In genomic region chr14:54440538-54440937, GRCm38 (mm10) we compare ENCODE assay signal across 24 mouse cellular contexts.
"Had no signal": no experiment of that assay in that cellular context is flagged by ENCODE, and none has a peak within 500 bp of the region (broad histone marks: within the 10 kb centered on the region; RNA-seq: fewer than 3 reads in every experiment).

No protein-coding gene starts in this region.

- H3K36me3 ChIP-seq: neural tube, embryonic 15.5 days had no signal

- H3K27ac ChIP-seq: kidney, postnatal 0 days; layer of hippocampus, adult 2 months; limb, embryonic 10.5 days; limb, embryonic 13.5 days; liver, embryonic 12.5 days; liver, embryonic 15.5 days; lung, embryonic 15.5 days; midbrain, embryonic 12.5 days; neural tube, embryonic 12.5 days; neural tube, embryonic 15.5 days; stomach, postnatal 0 days had no signal

- H3K27me3 ChIP-seq: limb, embryonic 13.5 days; lung, embryonic 15.5 days; neural tube, embryonic 12.5 days; neural tube, embryonic 15.5 days had no signal

- H3K4me3 ChIP-seq: layer of hippocampus, adult 2 months; limb, embryonic 10.5 days; limb, embryonic 13.5 days; liver, embryonic 12.5 days; liver, embryonic 15.5 days; lung, embryonic 15.5 days; midbrain, embryonic 12.5 days; neural tube, embryonic 12.5 days; neural tube, embryonic 15.5 days had no signal

- H3K9ac ChIP-seq: limb, embryonic 13.5 days; liver, embryonic 12.5 days; liver, embryonic 15.5 days; lung, embryonic 15.5 days; midbrain, embryonic 12.5 days; neural tube, embryonic 12.5 days; neural tube, embryonic 15.5 days had no signal

- H3K4me1 ChIP-seq: midbrain, embryonic 12.5 days; neural tube, embryonic 12.5 days; neural tube, embryonic 15.5 days had no signal

- DNase-seq: kidney, adult 2 months; kidney, postnatal 25 days; layer of hippocampus, adult 9-11 months; liver; lung, adult 18-20 months; lung, postnatal 10 days; lung, postnatal 4 days; right cerebral cortex, adult 18-20 months; right cerebral cortex, postnatal 14 days; right cerebral cortex, postnatal 4 days; thymus, adult 2 months; thymus, postnatal 25 days had no signal

- ATAC-seq: liver, embryonic 12.5 days; midbrain, embryonic 16.5 days had no signal

- H3K4me2 ChIP-seq: limb, embryonic 13.5 days; liver, embryonic 12.5 days; liver, embryonic 15.5 days; lung, embryonic 15.5 days; midbrain, embryonic 12.5 days; neural tube, embryonic 12.5 days; neural tube, embryonic 15.5 days had no signal

- H3K9me3 ChIP-seq: limb, embryonic 10.5 days; limb, embryonic 13.5 days; liver, embryonic 12.5 days; liver, embryonic 15.5 days; lung, embryonic 15.5 days; midbrain, embryonic 12.5 days; neural tube, embryonic 12.5 days; neural tube, embryonic 15.5 days had no signal
